Mouse (Mus musculus): Measurements from ENCODE around the gene Cebpz.
A peak's percentile ranks its signal among the peaks of the same experiment; 100 is the strongest.

Cebpz gene

GRCm38 (mm10) chr17:78906892-78907291, 30.0 kb downstream of the Cebpz start, which contains the start of gene Sult6b1:
Sult6b1 (minus strand) TSS chr17:78906992.
- no peak for DNase-seq (ENCODE audit: extremely low read depth, low read depth, low spot score)

GRCm38 (mm10) chr17:78903158-78903557, 33.7 kb downstream of the Cebpz start:
- no peak for DNase-seq (ENCODE audit: extremely low read depth, low read depth, low spot score)

- DNase-seq (ENCODE audit: extremely low read depth, low read depth, low spot score), result no peak
Observed at GRCm38 (mm10) chr17:78895394-78895793, 41.5 kb downstream of the Cebpz start.

- DNase-seq (ENCODE audit: extremely low read depth, low read depth, low spot score), result no peak
Observed at GRCm38 (mm10) chr17:78894991-78895390, 41.9 kb downstream of the Cebpz start.

DNA sequence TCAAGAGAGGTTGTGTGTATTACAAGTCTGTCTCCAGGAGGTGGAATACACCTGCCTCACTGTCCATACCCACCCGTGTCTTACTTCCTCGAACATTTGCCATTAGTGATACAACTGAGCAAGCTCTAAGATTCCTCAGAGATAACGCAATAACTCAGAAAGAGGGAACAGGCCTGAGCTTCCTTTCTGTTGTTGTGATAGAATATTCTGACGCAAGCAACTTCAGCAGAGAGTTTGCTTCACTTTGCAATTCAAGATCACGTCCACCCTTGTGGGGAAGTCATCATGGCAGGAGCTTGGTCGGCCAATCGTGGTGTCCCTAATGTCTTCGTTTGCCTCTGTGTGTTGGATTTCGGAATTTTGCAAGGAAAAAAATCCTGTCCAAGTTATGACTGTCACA, 45.8 kb downstream of the Cebpz start:
- no peak for DNase-seq (ENCODE audit: extremely low read depth, low read depth, low spot score)

DNA sequence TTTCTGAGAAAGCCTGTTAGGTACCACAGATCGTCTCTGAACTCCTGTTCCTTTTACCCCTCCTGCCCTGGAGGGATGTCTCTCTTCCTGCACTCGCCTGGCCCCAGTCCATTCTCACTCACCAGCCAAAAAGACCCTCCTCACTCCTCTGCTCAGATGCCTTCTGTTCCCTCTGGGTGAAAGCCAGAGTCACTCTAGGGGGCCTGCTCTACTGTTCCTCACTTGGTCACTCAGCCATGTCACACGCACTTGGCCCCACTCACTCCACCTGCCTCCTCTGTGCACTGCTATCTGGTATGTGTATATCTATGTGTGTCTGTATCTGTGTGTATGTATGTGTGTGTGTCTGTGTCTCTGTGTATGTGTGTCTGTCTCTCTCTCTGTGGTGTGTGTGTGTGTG, 47.7 kb downstream of the Cebpz start:
- DNase-seq (ENCODE audit: extremely low read depth, low read depth, low spot score), result no peak

GRCm38 (mm10) chr17:78888554-78888953, 48.3 kb downstream of the Cebpz start:
- DNase-seq (ENCODE audit: extremely low read depth, low read depth, low spot score), result no peak

DNA sequence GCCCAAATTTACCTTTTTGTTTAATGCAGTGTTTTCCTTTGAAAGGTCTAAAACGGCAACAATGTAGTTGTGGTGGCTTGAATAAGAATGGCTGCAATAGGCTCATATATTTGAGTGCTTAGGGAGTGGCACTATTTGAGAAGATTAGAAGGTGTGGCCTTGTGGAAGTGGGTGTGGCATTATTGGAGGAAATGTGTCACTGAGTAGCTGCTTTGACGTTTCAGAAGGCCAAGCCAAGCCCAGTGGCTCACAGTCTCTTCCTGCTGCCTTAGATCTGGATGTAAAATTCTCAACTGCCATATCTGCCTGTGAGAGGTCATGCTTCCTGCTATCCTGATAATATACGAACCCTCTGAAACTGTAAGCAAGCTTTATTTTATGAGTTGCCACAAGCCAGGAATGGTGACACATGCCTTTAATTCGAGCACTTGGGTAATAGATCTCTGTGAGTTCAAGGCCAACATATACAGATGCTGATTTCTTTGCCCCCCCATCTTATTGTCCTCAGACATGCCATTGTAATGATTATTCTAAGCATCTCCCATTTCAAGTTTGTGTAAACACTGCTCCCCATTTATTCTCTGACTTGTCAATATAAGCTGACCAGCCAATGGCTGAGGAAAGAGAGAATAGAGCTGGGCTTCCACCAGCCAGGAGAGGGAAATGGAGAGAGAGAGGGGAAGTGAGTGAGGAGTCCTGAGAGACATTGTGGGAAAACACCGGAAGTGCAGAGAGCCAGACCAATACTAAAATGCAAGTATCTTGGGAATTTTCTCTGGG, 51.4 kb downstream of the Cebpz start:
- DNase-seq (ENCODE audit: extremely low read depth, low read depth, low spot score), result no peak

- DNase-seq (ENCODE audit: extremely low read depth, low read depth, low spot score), result no peak
Observed at GRCm38 (mm10) chr17:78883291-78883690, 53.6 kb downstream of the Cebpz start.

- peak; percentile 8 for DNase-seq (ENCODE audit: extremely low read depth, low read depth, low spot score)
Observed at GRCm38 (mm10) chr17:78882401-78883112, 54.3 kb downstream of the Cebpz start, which contains the start of gene Eif2ak2. Eif2ak2 (minus strand) TSS chr17:78882573.

- DNase-seq (ENCODE audit: extremely low read depth, low read depth, low spot score), result no peak
Observed at GRCm38 (mm10) chr17:78881878-78882304, 55.0 kb downstream of the Cebpz start.

GRCm38 (mm10) chr17:78873886-78874285, 63.0 kb downstream of the Cebpz start:
- no peak for DNase-seq (ENCODE audit: extremely low read depth, low read depth, low spot score)
